Mouse (Mus musculus): ENCODE results near the gene Gm20696.

DNA sequence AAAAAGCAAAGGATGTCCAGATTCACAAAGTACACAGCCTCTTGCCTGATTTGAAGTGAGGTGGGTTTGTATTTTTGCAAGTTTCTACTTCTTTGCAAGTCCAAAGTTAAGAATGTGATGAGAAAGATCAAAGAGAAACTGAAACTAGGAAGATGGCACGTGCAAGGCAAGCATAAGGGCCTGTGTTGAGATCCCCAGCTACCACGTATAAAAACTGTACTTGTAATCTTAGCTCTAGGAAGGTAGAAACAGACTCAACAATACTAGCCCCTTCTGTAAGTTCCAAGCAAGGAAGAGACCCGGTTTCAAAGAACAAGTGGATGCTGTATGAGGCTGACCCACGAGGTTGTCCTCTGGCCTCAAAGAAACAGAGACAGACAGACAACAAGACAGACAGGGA is 234.7 kb downstream of the Gm20696 start:
- TF ChIP-seq GATA1 (IDR thresholded peaks at IDR 0.05; ENCODE audit: low read length) (no peak), TAL1 (IDR thresholded peaks at IDR 0.05; ENCODE audit: low read length) (no peak)
